Mouse (Mus musculus) intestine, embryonic 14.5 days (tissue): ENCODE data around the gene Trim46. TPM values are rescaled to one million over a fixed set of nuclear protein-coding genes. Genes with fewer than 3 reads are reported as not detected.

ENCODE experiments used
- ATAC-seq: fragments of 200-750 bp; cut with Nextera tagmentation; replicated peaks from 2 replicates; pipeline ENCODE4 v1.8.0; 2017; ENCODE audit warnings: low read depth, moderate number of reproducible peaks, moderate TSS enrichment, moderate library complexity; ENCODE audit not compliant: low FRiP score, low TSS enrichment
- DNase-seq: peaks from one replicate; pipeline ENCODE4 v3.0.0-alpha.2; 2018; ENCODE audit warnings: low spot score
- H3K27ac ChIP-seq: fragments of 300-500 bp; sonication (generic); 2 replicates; pipeline ENCODE4 v1.5.1; 2014; ENCODE audit warnings: low read depth, mild to moderate bottlenecking, control low read depth
- H3K27me3 ChIP-seq: fragments of 300-500 bp; sonication (generic); replicated peaks from 2 replicates; pipeline ENCODE4 v1.6.1; 2014; ENCODE audit warnings: low read length, control low read depth; ENCODE audit not compliant: control insufficient read depth, insufficient read depth
- H3K36me3 ChIP-seq: fragments of 300-500 bp; sonication (generic); 2 replicates; pipeline ENCODE4 v1.6.1; 2014; ENCODE audit warnings: low read length, control low read depth; ENCODE audit not compliant: control insufficient read depth, insufficient read depth
- H3K4me1 ChIP-seq: fragments of 300-500 bp; sonication (generic); replicated peaks from 2 replicates; pipeline ENCODE4 v1.6.1; 2014; ENCODE audit warnings: low read length, control low read depth, mixed read lengths; ENCODE audit not compliant: control insufficient read depth, insufficient read depth
- H3K4me2 ChIP-seq: fragments of 300-500 bp; sonication (generic); 2 replicates; pipeline ENCODE4 v1.6.1; 2014; ENCODE audit warnings: low read length
- H3K4me3 ChIP-seq: fragments of 300-500 bp; sonication (generic); 2 replicates; pipeline ENCODE4 v1.5.1; 2014; ENCODE audit warnings: low read depth, low read length, control low read depth, mixed read lengths
- H3K9ac ChIP-seq: fragments of 300-500 bp; sonication (generic); 2 replicates; pipeline ENCODE4 v1.6.1; 2014; ENCODE audit warnings: mild to moderate bottlenecking, low read length
- H3K9me3 ChIP-seq: fragments of 300-500 bp; sonication (generic); 2 replicates; pipeline ENCODE4 v1.6.1; 2016; ENCODE audit warnings: low read length, control low read depth; ENCODE audit not compliant: control insufficient read depth
- WGBS: fragments of 180-500 bp; shearing (Covaris S2); extraction: QIAGEN DNeasy Blood & Tissue Kit; methylation state at CpG from one replicate; pipeline ENCODE4 v1.1.7; 2014; 5-methylcytosine and 5-hydroxymethylcytosine counted together
- polyA plus RNA-seq: library from polyadenylated mRNA; unstranded; fragments of >200 nt; fragmentation: Nextera tagmentation; extraction: Ambion mirVana; gene quantifications from 2 replicates; pipeline ENCODE4 v1.2.1, GENCODE M21; 2014

Trim46 gene
- polyA plus RNA-seq, 1 experiment from 2014 or later = 3.5 TPM

DNA sequence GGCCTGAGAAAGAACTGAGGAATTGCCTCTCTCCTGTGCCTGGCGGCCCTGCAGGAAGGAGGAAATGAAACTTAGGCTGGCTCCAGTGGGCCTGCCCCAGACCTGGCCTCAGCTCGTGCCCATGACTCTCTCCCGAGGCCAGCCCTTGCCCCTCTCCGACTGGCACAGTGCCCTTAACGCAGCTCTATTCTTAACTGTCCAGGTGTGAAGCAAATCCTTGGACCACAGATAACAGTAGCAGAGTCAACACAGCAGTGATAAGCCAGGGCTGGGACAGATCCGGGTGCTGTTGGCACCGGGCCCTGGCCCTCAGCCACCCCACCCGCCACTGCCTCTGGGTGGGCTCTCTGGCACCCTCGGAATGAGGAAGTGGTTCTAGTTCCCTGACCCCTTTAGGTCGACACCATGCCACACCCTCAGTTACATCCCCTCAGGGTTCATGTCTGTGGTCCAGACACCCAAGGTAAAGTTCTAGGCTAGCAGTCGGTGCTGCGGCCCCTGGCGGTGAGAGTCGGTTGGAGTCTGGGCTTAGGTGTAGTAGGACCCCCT is 12.5 kb downstream of the Trim46 start:
- no peak for DNase-seq
- H3K36me3 ChIP-seq = no peaks in the 10 kb centered on the region
- 0 out of 2 replicates have a peak, but pooled peaks cover 3% of the 10 kb centered on the region for H3K4me1 ChIP-seq
- no peaks in the 10 kb centered on the region for H3K9me3 ChIP-seq
- no peak overlapping the region for H3K27ac ChIP-seq
- H3K4me3 ChIP-seq = no peak overlapping the region
- ATAC-seq = no peak
- H3K9ac ChIP-seq = no peak overlapping the region
- H3K27me3 ChIP-seq = 0 out of 2 replicates have a peak, but pooled peaks cover 4% of the 10 kb centered on the region
- WGBS = 66% methylated on average over 14 of the region's 14 CpGs
- no peak overlapping the region for H3K4me2 ChIP-seq

DNA sequence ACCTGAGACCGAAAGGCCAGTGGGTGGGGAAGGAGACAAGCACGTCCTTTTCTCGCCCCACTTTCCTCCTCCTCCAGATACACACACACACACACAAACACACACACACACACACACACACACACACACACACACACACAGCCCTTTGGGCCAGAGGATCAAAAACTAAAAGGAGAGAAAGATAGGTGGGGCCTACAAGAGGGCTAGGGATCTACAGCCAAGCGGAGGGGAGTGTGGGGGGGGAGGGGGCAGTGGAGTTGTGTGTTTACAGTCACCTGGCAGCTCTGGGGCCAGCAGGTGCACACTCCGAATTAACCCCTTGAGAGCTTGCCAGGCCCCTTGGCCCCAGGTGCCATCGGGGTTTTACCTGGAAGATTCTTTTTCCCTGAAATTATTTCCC is 13.5 kb downstream of the Trim46 start:
- Histone ChIP-seq H3K27ac (no peak overlapping the region), H3K9ac (no peak overlapping the region), H3K4me1 (peaks cover 11% of the 10 kb centered on the region; the same call in 1 of the 2 replicates), H3K4me2 (no peak overlapping the region), H3K27me3 (0 out of 2 replicates have a peak, but pooled peaks cover 4% of the 10 kb centered on the region), H3K4me3 (no peak overlapping the region), H3K9me3 (no peaks in the 10 kb centered on the region), H3K36me3 (no peaks in the 10 kb centered on the region)
- no peak for DNase-seq
- no peak for ATAC-seq
- 64% methylated on average over 6 of the region's 6 CpGs for WGBS

DNA sequence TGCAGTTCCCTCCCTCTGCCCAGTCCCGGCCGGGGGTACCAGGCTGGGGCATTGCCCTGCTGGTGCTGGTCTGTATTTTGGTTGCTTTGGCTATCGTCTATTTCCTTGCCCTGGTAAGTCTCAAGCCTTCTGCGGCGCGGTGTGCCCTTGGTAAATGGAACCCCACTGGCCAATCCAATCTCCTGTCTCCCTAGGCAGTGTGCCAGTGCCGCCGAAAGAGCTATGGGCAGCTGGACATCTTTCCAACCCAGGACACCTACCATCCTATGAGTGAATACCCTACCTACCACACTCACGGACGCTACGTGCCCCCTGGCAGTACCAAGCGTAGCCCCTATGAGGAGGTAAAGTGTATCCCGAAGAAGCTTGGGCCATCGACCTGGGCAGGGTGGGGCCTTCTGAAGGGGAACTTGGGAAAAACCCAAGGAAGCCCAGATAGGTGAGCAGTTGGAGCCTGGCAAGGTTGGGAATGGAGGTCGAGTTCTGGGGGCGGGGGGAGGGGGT is 14.3 kb downstream of the Trim46 start:
- Histone ChIP-seq H3K27me3 (0 out of 2 replicates have a peak, but pooled peaks cover 4% of the 10 kb centered on the region), H3K4me1 (peaks cover 14% of the 10 kb centered on the region), H3K27ac (no peak overlapping the region), H3K9ac (no peak overlapping the region), H3K36me3 (no peaks in the 10 kb centered on the region), H3K4me2 (no peak overlapping the region), H3K4me3 (no peak overlapping the region), H3K9me3 (no peaks in the 10 kb centered on the region)
- ATAC-seq (no peak), DNase-seq (no peak)
- 77% methylated on average over 16 of the region's 16 CpGs for WGBS

DNA sequence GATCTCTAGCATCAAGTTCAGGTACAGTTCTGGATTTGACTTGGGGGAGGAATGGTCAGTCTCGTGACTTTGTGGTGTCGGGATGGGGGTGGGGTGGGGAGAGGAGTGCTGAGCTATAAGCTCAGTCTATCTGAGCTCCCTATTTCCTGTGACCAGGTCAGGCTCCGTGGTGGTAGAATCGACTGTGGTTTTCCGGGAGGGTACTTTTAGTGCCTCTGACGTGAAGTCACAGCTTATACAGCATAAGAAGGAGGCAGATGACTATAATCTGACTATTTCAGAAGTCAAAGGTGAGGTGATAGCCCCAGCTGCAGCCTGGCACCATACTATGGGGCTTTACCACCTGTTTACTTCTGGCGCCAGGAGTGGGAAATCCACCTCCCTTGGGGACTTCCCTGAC is 14.8 kb downstream of the Trim46 start:
- Histone ChIP-seq H3K4me1 (peaks cover 19% of the 10 kb centered on the region), H3K27ac (no peak overlapping the region), H3K36me3 (no peaks in the 10 kb centered on the region), H3K9ac (no peak overlapping the region), H3K4me3 (no peak overlapping the region), H3K9me3 (no peaks in the 10 kb centered on the region), H3K4me2 (no peak overlapping the region), H3K27me3 (0 out of 2 replicates have a peak, but pooled peaks cover 4% of the 10 kb centered on the region)
- DNase-seq (no peak), ATAC-seq (no peak)
- WGBS = 59% methylated on average over 7 of the region's 7 CpGs

DNA sequence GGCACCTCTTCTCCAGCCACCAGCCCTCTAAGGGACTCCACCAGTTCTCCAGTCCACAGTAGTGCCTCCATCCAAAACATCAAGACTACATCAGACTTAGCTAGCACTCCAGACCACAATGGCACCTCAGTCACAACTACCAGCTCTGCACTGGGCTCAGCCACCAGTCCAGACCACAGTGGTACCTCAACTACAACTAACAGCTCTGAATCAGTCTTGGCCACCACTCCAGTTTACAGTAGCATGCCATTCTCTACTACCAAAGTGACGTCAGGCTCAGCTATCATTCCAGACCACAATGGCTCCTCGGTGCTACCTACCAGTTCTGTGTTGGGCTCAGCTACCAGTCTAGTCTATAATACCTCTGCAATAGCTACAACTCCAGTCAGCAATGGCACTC is 15.5 kb downstream of the Trim46 start:
- DNase-seq (no peak), ATAC-seq (no peak)
- no peak overlapping the region for H3K4me2 ChIP-seq
- 0 out of 2 replicates have a peak, but pooled peaks cover 4% of the 10 kb centered on the region for H3K27me3 ChIP-seq
- H3K9me3 ChIP-seq = no peaks in the 10 kb centered on the region
- no peak overlapping the region for H3K27ac ChIP-seq
- WGBS = 80% methylated on average over 2 of the region's 2 CpGs
- H3K4me1 ChIP-seq = peaks cover 25% of the 10 kb centered on the region
- no peaks in the 10 kb centered on the region for H3K36me3 ChIP-seq
- no peak overlapping the region for H3K4me3 ChIP-seq
- H3K9ac ChIP-seq = no peak overlapping the region

DNA sequence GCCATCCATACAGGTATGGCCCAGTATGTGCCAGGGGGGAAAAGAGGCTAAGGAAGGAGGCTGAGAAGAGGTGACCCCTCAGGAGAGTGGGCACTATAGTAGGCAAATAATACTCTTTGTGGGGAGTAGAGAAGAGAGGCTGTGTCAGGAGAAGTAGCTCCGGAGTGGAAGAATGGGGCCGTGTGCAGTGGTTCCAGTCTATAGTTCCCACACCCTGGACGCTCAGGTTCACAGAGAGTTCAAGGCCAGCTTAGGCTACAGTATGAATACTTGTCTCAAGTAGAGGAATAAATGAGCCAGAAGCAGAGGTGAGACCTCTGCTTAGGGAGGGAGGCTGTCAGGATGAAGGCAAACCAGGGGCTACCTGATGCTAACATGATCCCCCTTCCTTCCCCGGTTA is 16.8 kb downstream of the Trim46 start:
- no peak overlapping the region for H3K9ac ChIP-seq
- peak overlapping the region; percentile 52; the same call in 1 of the 2 replicates for H3K4me2 ChIP-seq
- H3K4me3 ChIP-seq = 0 out of 2 replicates have a peak overlapping the region, but pooled peaks have one; percentile 28
- 56% methylated on average over 4 of the region's 4 CpGs for WGBS
- no peaks in the 10 kb centered on the region for H3K36me3 ChIP-seq
- H3K4me1 ChIP-seq = peaks cover 25% of the 10 kb centered on the region
- no peaks in the 10 kb centered on the region for H3K9me3 ChIP-seq
- no peak overlapping the region for H3K27ac ChIP-seq
- ATAC-seq (no peak), DNase-seq (no peak)
- 0 out of 2 replicates have a peak, but pooled peaks cover 4% of the 10 kb centered on the region for H3K27me3 ChIP-seq

DNA sequence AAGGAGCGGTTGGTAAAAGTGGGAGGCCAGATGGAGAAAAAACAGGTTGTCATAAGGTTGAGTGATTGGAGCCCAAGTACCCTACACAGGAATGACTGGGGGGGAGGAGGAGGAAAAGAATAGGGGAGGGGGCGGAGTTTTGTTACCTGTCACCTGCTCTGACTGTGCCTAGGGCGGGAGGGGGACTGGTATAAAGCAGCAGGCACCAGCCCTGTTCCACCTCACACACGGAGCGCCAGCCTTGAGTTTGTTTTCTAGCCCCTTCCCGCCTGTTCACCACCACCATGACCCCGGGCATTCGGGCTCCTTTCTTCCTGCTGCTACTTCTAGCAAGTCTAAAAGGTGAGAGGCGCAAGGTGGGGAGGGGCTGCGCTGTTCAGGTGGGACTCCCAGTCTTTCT is 17.3 kb downstream of the Trim46 start, which contains the start of gene Muc1:
Muc1 (plus strand) TSS at position 222 of the 400 bp plus-strand sequence.
- H3K4me3 ChIP-seq = peak within 1 kb of the TSS; percentile 28
- H3K36me3 ChIP-seq = no peaks in the 10 kb centered on the region
- 0 out of 2 replicates have a peak, but pooled peaks cover 4% of the 10 kb centered on the region for H3K27me3 ChIP-seq
- WGBS = 20% methylated on average over 10 of the region's 10 CpGs
- DNase-seq (no peak), ATAC-seq (no peak)
- H3K4me2 ChIP-seq = peak within 1 kb of the TSS; percentile 52
- H3K27ac ChIP-seq = no peak within 1 kb of the TSS
- peaks cover 25% of the 10 kb centered on the region for H3K4me1 ChIP-seq
- H3K9ac ChIP-seq = peak within 1 kb of the TSS; percentile 40; the same call in 1 of the 2 replicates
- no peaks in the 10 kb centered on the region for H3K9me3 ChIP-seq

DNA sequence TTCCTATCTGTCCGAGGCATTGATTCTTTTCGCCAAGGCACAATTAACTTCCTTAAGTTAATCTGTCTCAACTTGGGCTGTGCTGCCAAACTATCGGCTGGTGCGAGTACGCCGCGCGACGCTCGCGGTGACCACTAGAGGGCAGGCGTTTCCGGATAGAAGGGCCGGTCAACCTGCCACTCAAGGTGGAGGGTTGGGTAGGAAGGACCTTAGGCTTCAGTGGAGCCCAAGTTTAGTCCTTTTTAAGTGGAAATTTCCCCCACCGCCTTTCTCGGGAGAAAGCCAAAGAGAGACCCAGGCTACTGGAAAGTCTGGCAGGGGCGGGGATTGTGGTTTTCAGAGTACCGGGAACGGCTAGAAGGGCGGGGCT is 17.9 kb downstream of the Trim46 start:
- no peak overlapping the region for H3K27ac ChIP-seq
- H3K27me3 ChIP-seq = 0 out of 2 replicates have a peak, but pooled peaks cover 4% of the 10 kb centered on the region
- no peaks in the 10 kb centered on the region for H3K9me3 ChIP-seq
- peak overlapping the region; percentile 40; the same call in 1 of the 2 replicates for H3K9ac ChIP-seq
- H3K4me1 ChIP-seq = peaks cover 25% of the 10 kb centered on the region
- ATAC-seq (peak; percentile 59), DNase-seq (peak; percentile 96)
- H3K4me2 ChIP-seq = peak overlapping the region; percentile 52
- WGBS = under 1% methylated on average over 20 of the region's 20 CpGs
- H3K36me3 ChIP-seq = no peaks in the 10 kb centered on the region
- H3K4me3 ChIP-seq = peak overlapping the region; percentile 28
